Mouse (Mus musculus): ENCODE measurements around the gene Nav3.

The Nav3 gene

GRCm38 (mm10) chr10:109843661-109844060 is 612.3 kb downstream of the Nav3 start:
- no peak for DNase-seq (ENCODE audit: low spot score in 2 of 2)

GRCm38 (mm10) chr10:109832768-109833291 is 623.2 kb downstream of the Nav3 start:
- peak in 1 of 2 experiments; percentile 25 for DNase-seq (ENCODE audit: low spot score in 2 of 2)

GRCm38 (mm10) chr10:109806782-109807493 is 649.1 kb downstream of the Nav3 start:
- no peak for DNase-seq (ENCODE audit: low spot score in 2 of 2)

- no peak for DNase-seq (ENCODE audit: low spot score in 2 of 2)
Measured at GRCm38 (mm10) chr10:109803441-109803840, 652.6 kb downstream of the Nav3 start.

- DNase-seq (ENCODE audit: low spot score in 2 of 2) = no peak
Measured at GRCm38 (mm10) chr10:109802236-109802635, 653.8 kb downstream of the Nav3 start.

GRCm38 (mm10) chr10:109799246-109799645 is 656.8 kb downstream of the Nav3 start:
- no peak for DNase-seq (ENCODE audit: low spot score in 2 of 2)

- DNase-seq (ENCODE audit: low spot score in 2 of 2) = no peak
Measured at GRCm38 (mm10) chr10:109796981-109797380, 659.0 kb downstream of the Nav3 start.

- no peak for DNase-seq (ENCODE audit: low spot score in 2 of 2)
Measured at GRCm38 (mm10) chr10:109793491-109793890, 662.5 kb downstream of the Nav3 start.

GRCm38 (mm10) chr10:109788728-109789127 is 667.3 kb downstream of the Nav3 start:
- no peak for DNase-seq (ENCODE audit: low spot score in 2 of 2)

- DNase-seq (ENCODE audit: low spot score in 2 of 2) = no peak
Measured at GRCm38 (mm10) chr10:109779109-109779508, 676.9 kb downstream of the Nav3 start.

- DNase-seq (ENCODE audit: low spot score in 2 of 2) = no peak
Measured at GRCm38 (mm10) chr10:109769092-109769491, 686.9 kb downstream of the Nav3 start.

- DNase-seq (ENCODE audit: low spot score in 2 of 2) = peak in 1 of 2 experiments; percentile 59
Measured at GRCm38 (mm10) chr10:109765650-109766049, 690.4 kb downstream of the Nav3 start.

GRCm38 (mm10) chr10:109764412-109765101 is 691.4 kb downstream of the Nav3 start:
- DNase-seq (ENCODE audit: low spot score in 2 of 2) = no peak

GRCm38 (mm10) chr10:109758921-109759600 is 696.9 kb downstream of the Nav3 start:
- no peak for DNase-seq (ENCODE audit: low spot score in 2 of 2)

GRCm38 (mm10) chr10:109746901-109747300 is 709.1 kb downstream of the Nav3 start:
- DNase-seq (ENCODE audit: low spot score in 2 of 2) = no peak

- peak in 1 of 2 experiments; percentile 52 for DNase-seq (ENCODE audit: low spot score in 2 of 2)
Measured at GRCm38 (mm10) chr10:109741664-109742063, 714.3 kb downstream of the Nav3 start.

- DNase-seq (ENCODE audit: low spot score in 2 of 2) = no peak
Measured at GRCm38 (mm10) chr10:109740326-109740725, 715.7 kb downstream of the Nav3 start.

- no peak for DNase-seq (ENCODE audit: low spot score in 2 of 2)
Measured at GRCm38 (mm10) chr10:109723646-109724045, 732.4 kb downstream of the Nav3 start.

GRCm38 (mm10) chr10:109718808-109719207 is 737.2 kb downstream of the Nav3 start:
- DNase-seq (ENCODE audit: low spot score in 2 of 2) = no peak

- DNase-seq (ENCODE audit: low spot score in 2 of 2) = no peak
Measured at GRCm38 (mm10) chr10:109718390-109718789, 737.6 kb downstream of the Nav3 start.

GRCm38 (mm10) chr10:109713001-109713400 is 743.0 kb downstream of the Nav3 start:
- DNase-seq (ENCODE audit: low spot score in 2 of 2) = peak in 1 of 2 experiments; percentile 36

GRCm38 (mm10) chr10:109699771-109700335 is 756.2 kb downstream of the Nav3 start:
- DNase-seq (ENCODE audit: low spot score in 2 of 2) = no peak

Measured in cerebellum, postnatal 4 days (tissue).